Mouse (Mus musculus): ENCODE results near the gene Nol7.

The Nol7 gene

DNA sequence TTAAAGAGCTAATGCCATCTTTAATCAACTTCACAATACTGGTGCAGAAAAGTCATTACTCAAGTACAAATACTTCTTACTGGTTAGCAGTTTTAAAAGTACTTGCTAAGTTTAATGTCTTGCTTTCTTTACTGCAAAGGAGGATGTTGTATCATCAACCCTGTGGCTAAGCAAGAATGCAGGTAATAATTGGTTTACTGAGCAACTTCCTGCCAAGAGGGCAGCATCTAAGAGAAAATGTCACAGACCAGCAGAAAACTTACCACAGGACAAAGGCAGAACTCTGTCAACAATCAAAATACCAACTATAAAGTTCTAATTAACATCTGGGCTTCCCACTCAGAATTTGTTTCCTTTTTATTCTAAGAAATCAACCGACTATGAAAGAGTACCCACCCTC lies 17.1 kb downstream of the Nol7 start:
- in situ Hi-C loops (cut with MboI, MseI) = no loop called here

DNA sequence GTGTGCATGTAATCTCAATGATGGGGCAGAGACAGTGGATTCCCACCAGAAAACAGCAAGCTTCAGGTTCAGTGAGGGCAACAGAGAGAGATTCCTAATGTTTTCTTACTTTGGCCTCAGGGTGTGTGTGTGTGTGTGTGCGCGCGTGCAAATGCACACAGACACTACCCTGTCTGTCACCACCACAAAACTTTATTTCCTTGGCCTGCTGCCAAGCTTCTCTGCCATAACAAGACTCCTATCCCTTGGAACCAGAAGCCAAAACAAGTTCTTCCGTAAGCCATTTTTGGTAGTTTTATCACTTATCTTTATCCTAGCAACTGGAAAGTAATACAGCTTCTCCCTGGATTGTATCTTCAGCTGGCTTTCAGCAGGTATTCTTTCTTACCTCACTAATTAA lies 30.2 kb downstream of the Nol7 start:
- in situ Hi-C loops (cut with MboI, MseI) = no loop called here

DNA sequence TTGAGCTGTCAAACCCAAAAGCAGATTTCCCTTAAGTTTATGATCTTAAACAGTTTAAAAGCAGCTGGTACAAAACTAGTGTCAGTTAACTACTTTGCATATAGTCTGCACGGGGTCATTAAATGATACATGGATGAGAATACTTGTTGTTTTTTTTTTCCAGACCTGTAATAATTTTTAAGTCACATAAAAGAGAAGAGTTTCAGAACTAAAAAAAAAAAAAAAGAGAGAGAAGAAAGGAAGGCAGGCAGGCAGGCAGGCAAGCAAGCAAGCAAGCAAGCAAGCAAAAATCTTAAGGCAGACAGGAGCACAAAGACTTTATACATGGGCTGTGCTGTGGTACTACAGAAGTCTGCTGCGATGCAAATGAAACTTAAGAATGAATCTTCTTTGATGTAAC lies 35.2 kb downstream of the Nol7 start:
- in situ Hi-C loops (cut with MboI, MseI) = no loop called here

- in situ Hi-C loops (cut with MboI, MseI) = no loop called here
Measured at GRCm38 (mm10) chr13:43440376-43440775, 42.2 kb downstream of the Nol7 start.

GRCm38 (mm10) chr13:43442551-43442950 lies 44.4 kb downstream of the Nol7 start:
- in situ Hi-C loops (cut with MboI, MseI) = no loop called here

GRCm38 (mm10) chr13:43443706-43444105 lies 45.5 kb downstream of the Nol7 start:
- in situ Hi-C loops (cut with MboI, MseI) = no loop called here

DNA sequence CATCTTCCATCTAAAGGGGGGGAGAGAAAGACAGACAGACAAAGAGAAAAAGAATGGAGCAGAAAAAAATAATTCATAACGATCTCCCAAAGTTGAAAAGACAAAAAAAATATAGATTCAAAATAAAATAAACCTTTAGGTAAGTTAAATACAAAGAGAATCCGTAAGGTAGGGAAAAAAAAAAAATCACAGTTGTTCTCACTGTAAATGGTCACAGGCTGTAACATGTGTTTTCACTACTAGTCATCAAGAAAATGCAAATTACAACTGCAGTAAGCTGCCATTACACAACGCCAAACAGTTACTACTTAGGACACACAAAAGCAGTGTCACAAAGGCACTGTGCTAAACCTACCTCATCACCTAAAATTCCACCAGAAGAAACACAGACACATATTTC lies 46.5 kb downstream of the Nol7 start:
- in situ Hi-C loops (cut with MboI, MseI) = loop anchor here in 1 of 2 experiments (5.0 kb wide), 2 partner anchors 38 to 1103 kb away; partner anchors contain the start of gene Ranbp9

DNA sequence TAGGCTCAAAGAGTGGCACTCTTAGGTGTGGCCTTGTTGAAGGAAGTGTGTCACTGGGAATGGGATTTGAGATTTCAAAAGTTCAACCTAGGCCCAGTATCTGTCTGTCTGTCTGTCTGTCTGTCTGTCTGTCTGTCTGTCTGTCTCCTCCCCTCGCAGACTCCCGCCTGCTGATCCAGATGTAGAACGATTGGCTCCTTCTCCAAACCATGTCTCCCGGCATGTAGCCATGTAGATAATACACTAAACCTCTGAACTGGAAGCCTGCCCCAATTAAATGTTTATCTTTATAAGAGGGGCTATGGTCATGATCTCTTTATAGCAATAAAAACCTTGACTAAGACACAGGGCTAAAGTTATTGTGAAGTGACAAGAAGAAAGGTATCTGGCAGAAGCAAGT lies 47.6 kb downstream of the Nol7 start:
- in situ Hi-C loops (cut with MboI, MseI) = loop anchor here in 1 of 2 experiments (5.0 kb wide), 2 partner anchors 37 to 1102 kb away; partner anchors contain the start of gene Ranbp9

DNA sequence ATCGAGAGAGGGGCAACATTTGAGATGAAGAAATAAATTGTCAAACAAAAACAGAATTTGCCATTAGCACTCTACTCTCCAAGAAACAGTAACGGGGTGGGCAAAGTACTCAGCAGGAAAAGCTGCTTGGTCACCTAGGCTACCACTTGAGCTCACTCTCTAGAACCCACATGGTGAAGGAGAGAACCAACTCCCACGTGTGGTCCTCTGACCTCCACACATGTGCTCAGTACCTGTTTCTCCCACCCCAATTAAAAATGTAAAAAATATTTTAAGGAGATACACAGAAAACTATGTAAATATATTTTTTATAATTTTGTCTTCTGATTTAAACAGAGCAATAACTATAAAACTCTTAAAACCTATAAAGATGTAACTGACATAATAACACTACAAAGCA lies 49.5 kb downstream of the Nol7 start:
- in situ Hi-C loops (cut with MboI, MseI) = loop anchor here in 1 of 2 experiments (5.0 kb wide), 2 partner anchors 35 to 1100 kb away; partner anchors contain the start of gene Ranbp9

- in situ Hi-C loops (cut with MboI, MseI) = no loop called here
Measured at GRCm38 (mm10) chr13:43450686-43451085, 52.5 kb downstream of the Nol7 start.

GRCm38 (mm10) chr13:43452177-43452576 lies 54.0 kb downstream of the Nol7 start:
- in situ Hi-C loops (cut with MboI, MseI) = no loop called here

- in situ Hi-C loops (cut with MboI, MseI) = no loop called here
Measured at GRCm38 (mm10) chr13:43452843-43453605, 54.8 kb downstream of the Nol7 start.

DNA sequence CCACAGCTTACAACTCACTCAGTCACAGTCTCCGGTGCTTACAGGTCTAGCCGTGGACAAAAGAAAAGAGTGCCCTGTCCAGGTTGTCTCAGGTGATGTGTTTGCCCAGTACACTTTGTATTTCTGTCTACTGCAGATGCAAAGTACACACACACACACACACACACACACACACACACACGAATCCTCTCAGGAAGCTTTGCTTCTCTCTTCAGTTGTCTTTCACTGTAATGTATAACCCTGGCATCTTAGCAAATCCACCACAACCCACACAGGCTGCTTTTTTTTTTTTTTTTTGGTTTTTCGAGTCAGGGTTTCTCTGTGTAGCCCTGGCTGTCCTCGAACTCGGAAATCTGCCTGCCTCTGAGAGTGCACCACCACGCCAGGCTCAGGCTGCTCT lies 56.2 kb downstream of the Nol7 start:
- in situ Hi-C loops (cut with MboI, MseI) = no loop called here

Measured in T-helper 17 cell (primary cell).